Mouse (Mus musculus): Measurements from ENCODE around the gene Hes5.

- TF ChIP-seq POLR2A (IDR thresholded peaks at IDR 0.05; ENCODE audit: low read depth, low read length): no peak
- no peak for TF ChIP-seq CTCF (IDR thresholded peaks at IDR 0.05; ENCODE audit: extremely low read depth, insufficient read length, insufficient replicate concordance, low read depth, low read length)
These were observed 11.7 kb upstream of the Hes5 start for GRCm38 (mm10) chr4:154948940-154949588.

Measured in small intestine, adult 2 months (tissue).